Mouse (Mus musculus) forebrain, embryonic 11.5 days (tissue): ENCODE data around the gene Samd14. TPM values are rescaled to one million over a fixed set of nuclear protein-coding genes. Genes with fewer than 3 reads are reported as not detected.
A peak's percentile ranks its signal among the peaks of the same experiment; 100 is the strongest.
"Not testable (repeated sequence)": the region's sequence is repeated elsewhere in the genome, so short reads cannot be mapped to it uniquely, and the experiment has no call there.

Experiments
- ATAC-seq: fragments of 200-750 bp; cut with Nextera tagmentation; replicated peaks from 2 replicates; pipeline ENCODE4 v1.8.0; 2017; ENCODE audit warnings: moderate TSS enrichment; ENCODE audit not compliant: low FRiP score
- DNase-seq: peaks from one replicate; pipeline ENCODE4 v3.0.0-alpha.2; 2017; ENCODE audit warnings: low spot score
- H3K27ac ChIP-seq: fragments of 300-500 bp; sonication (generic); 2 replicates; pipeline ENCODE4 v1.5.1; 2014; ENCODE audit warnings: low read depth, low read length
- H3K27me3 ChIP-seq: fragments of 300-500 bp; sonication (generic); 2 replicates; pipeline ENCODE4 v1.6.1; 2014; ENCODE audit warnings: mild to moderate bottlenecking, low read length, mixed read lengths; ENCODE audit not compliant: control insufficient read depth, insufficient read depth
- H3K36me3 ChIP-seq: fragments of 300-500 bp; sonication (generic); 2 replicates; pipeline ENCODE4 v1.6.1; 2014; ENCODE audit warnings: mild to moderate bottlenecking, low read length, moderate library complexity, mixed read lengths; ENCODE audit not compliant: control insufficient read depth, insufficient read depth
- H3K4me1 ChIP-seq: fragments of 300-500 bp; sonication (generic); replicated peaks from 2 replicates; pipeline ENCODE4 v1.6.1; 2014; ENCODE audit warnings: low read length, mixed read lengths; ENCODE audit not compliant: control insufficient read depth, insufficient read depth
- H3K4me2 ChIP-seq: fragments of 300-500 bp; sonication (generic); 2 replicates; pipeline ENCODE4 v1.6.1; 2014; ENCODE audit warnings: low read depth, mild to moderate bottlenecking, low read length, moderate library complexity, mixed read lengths; ENCODE audit not compliant: severe bottlenecking
- H3K4me3 ChIP-seq: fragments of 300-500 bp; sonication (generic); 2 replicates; pipeline ENCODE4 v1.5.1; 2014; ENCODE audit warnings: low read depth, low read length
- H3K9ac ChIP-seq: fragments of 300-500 bp; sonication (generic); 2 replicates; pipeline ENCODE4 v1.6.1; 2014; ENCODE audit warnings: low read length
- H3K9me3 ChIP-seq: fragments of 300-500 bp; sonication (generic); 2 replicates; pipeline ENCODE4 v1.6.1; 2016; ENCODE audit warnings: low read length, mixed read lengths; ENCODE audit not compliant: control insufficient read depth
- WGBS: fragments of 180-500 bp; shearing (Covaris S2); extraction: QIAGEN DNeasy Blood & Tissue Kit; methylation state at CpG from one replicate; pipeline ENCODE4 v1.1.7; 2014; 5-methylcytosine and 5-hydroxymethylcytosine counted together
- polyA plus RNA-seq: library from polyadenylated mRNA; unstranded; fragments of >200 nt; fragmentation: Nextera tagmentation; extraction: Ambion mirVana; gene quantifications from 2 replicates; pipeline ENCODE4 v1.2.1, GENCODE M21; 2014

The Samd14 gene
- 56.8 and 59.2 TPM in 2 replicates for polyA plus RNA-seq

DNA sequence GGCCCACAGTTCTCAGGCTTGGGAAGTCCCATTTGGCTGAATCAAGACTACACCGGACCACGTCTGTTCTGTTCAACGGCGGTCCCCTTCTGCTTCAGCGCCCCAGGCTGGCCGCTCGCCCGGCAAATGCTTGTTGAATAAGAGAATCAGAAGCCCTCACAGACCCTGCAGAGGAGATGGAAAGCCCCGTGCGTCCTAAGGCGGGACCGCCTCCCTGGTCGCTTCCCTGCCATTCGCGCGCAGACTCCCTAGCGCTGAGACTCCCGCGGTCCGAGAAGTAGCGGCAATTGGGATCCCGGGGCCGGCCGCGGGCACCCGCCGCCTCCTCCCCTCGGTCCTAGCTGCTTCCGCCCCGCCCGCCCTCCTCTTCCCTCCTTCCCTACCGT is at the start of gene Samd14:
Gene Samd14, plus strand, starts transcription at position 251 of the 386 bp plus-strand sequence.
- DNase-seq (peak; percentile 92), ATAC-seq (peak; percentile 79)
- under 1% methylated on average over 31 of the region's 32 CpGs for WGBS
- H3K9me3 ChIP-seq: no peaks in the 10 kb centered on the region
- H3K9ac ChIP-seq: peak within 1 kb of the TSS; percentile 98
- H3K4me1 ChIP-seq: peaks cover 22% of the 10 kb centered on the region
- H3K36me3 ChIP-seq: peaks cover 2% of the 10 kb centered on the region; the same call in 1 of the 2 replicates
- peak within 1 kb of the TSS; percentile 77 for H3K4me2 ChIP-seq
- no peaks in the 10 kb centered on the region for H3K27me3 ChIP-seq
- peak within 1 kb of the TSS; percentile 85 for H3K4me3 ChIP-seq
- H3K27ac ChIP-seq: peak within 1 kb of the TSS; percentile 93

- Histone ChIP-seq H3K27me3 (no peaks in the 10 kb centered on the region), H3K9ac (no peak overlapping the region), H3K9me3 (no peaks in the 10 kb centered on the region), H3K4me2 (no peak overlapping the region), H3K4me1 (no peaks in the 10 kb centered on the region), H3K36me3 (no peaks in the 10 kb centered on the region), H3K27ac (no peak overlapping the region), H3K4me3 (no peak overlapping the region)
- ATAC-seq: no peak
- no peak for DNase-seq
- 79% methylated on average over 5 of the region's 5 CpGs for WGBS
These were observed 47.1 kb upstream of the Samd14 start for GRCm38 (mm10) chr11:94962534-94963101.

DNA sequence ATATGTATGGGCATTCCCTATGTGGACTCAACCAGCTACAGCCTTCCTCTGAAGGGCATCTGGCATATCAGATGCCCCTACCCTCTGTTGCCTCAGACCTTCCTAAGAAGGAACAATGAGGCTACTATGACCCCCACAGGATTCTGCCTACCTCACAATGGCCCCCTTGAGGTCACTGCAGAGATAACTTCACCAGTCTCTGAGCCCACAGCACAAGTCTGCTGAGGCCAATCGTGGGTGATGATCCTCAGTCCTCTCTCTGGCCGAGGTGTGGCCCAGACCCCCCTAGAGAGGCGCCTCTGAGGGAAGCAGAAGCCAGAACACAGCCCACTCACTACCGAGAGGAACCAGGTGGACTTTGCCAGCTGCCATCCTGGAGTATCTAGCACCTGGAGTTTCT is 42.3 kb upstream of the Samd14 start, which contains the start of gene Hils1:
Gene Hils1, plus strand, starts transcription at position 175 of the 400 bp plus-strand sequence.
- Histone ChIP-seq H3K9ac (no peak within 1 kb of the TSS), H3K27me3 (no peaks in the 10 kb centered on the region), H3K4me2 (no peak within 1 kb of the TSS), H3K4me1 (no peaks in the 10 kb centered on the region), H3K36me3 (no peaks in the 10 kb centered on the region), H3K27ac (no peak within 1 kb of the TSS), H3K9me3 (no peaks in the 10 kb centered on the region), H3K4me3 (no peak within 1 kb of the TSS)
- WGBS: 49% methylated on average over 4 of the region's 4 CpGs
- DNase-seq (no peak), ATAC-seq (no peak)

GRCm38 (mm10) chr11:94968187-94968586 is 41.5 kb upstream of the Samd14 start:
- Histone ChIP-seq H3K4me3 (no peak overlapping the region), H3K4me2 (no peak overlapping the region), H3K27me3 (no peaks in the 10 kb centered on the region), H3K27ac (no peak overlapping the region), H3K36me3 (no peaks in the 10 kb centered on the region), H3K4me1 (no peaks in the 10 kb centered on the region), H3K9me3 (no peaks in the 10 kb centered on the region), H3K9ac (no peak overlapping the region)
- WGBS: 76% methylated on average over 7 of the region's 7 CpGs
- ATAC-seq (no peak), DNase-seq (no peak)

DNA sequence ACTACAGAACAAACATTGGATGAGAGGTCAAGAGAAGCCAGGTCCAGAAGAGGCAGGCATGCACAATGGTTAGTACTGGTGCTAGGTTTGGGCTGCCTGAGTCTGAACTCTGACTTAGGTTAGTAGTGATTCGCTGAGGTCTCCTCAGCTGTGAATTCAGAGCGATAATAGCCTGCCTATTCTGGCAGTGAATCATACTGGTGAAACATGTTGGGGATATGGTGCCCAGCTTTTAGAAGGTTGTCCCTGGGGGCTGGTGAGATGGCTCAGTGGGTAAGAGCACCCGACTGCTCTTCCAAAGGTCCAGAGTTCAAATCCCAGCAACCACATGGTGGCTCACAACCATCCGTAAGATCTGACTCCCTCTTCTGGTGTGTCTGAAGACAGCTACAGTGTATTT is 40.0 kb upstream of the Samd14 start:
- not testable (repeated sequence) for H3K4me2 ChIP-seq, H3K27ac ChIP-seq, H3K4me1 ChIP-seq, DNase-seq, H3K27me3 ChIP-seq, H3K36me3 ChIP-seq, H3K4me3 ChIP-seq, H3K9me3 ChIP-seq, ATAC-seq, H3K9ac ChIP-seq
- 91% methylated on average over 4 of the region's 4 CpGs for whole genome bisulfite sequencing

DNA sequence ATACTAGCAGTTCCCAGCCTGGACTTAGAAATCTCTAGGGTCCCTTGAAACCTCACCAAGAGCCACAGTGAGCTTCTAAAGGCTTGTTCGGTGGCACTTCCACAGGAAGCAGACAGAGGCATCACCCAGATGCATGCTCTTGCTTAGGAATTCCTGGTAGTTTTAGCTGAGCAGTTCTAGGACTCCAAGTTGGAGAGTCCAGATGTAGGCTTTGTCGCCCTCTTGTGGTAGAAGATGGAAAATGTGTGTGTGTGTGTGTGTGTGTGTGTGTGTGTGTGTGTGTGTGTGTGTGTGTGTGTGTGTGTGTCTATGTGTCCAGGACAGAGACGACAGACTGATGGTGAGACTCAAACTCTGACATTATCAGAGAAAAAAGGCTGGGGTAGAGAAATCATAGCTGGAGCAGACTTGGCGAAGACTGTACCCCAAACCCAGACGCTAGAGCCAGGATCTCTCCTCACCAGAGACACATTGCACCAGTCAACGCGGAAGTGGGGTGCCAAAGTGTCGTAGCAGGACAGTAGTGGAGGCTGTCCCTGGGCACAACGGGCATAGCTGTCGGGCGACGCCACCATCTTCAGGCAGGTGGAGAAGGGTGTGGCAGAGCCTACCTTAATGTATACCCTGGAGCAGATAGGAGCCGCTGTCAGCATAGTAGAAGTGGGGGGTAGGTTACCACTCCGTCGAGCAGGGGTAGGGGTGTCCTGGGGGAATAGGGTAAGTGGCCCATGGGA is 39.3 kb upstream of the Samd14 start:
- Histone ChIP-seq H3K4me2 (no peak overlapping the region), H3K9me3 (no peaks in the 10 kb centered on the region), H3K4me1 (no peaks in the 10 kb centered on the region), H3K4me3 (no peak overlapping the region), H3K36me3 (no peaks in the 10 kb centered on the region), H3K27ac (no peak overlapping the region), H3K27me3 (no peaks in the 10 kb centered on the region), H3K9ac (no peak overlapping the region)
- DNase-seq: peak; percentile 76
- 0 out of 2 replicates have a peak, but pooled peaks have one; percentile 30 for ATAC-seq
- 65% methylated on average over 15 of the region's 15 CpGs for WGBS

DNA sequence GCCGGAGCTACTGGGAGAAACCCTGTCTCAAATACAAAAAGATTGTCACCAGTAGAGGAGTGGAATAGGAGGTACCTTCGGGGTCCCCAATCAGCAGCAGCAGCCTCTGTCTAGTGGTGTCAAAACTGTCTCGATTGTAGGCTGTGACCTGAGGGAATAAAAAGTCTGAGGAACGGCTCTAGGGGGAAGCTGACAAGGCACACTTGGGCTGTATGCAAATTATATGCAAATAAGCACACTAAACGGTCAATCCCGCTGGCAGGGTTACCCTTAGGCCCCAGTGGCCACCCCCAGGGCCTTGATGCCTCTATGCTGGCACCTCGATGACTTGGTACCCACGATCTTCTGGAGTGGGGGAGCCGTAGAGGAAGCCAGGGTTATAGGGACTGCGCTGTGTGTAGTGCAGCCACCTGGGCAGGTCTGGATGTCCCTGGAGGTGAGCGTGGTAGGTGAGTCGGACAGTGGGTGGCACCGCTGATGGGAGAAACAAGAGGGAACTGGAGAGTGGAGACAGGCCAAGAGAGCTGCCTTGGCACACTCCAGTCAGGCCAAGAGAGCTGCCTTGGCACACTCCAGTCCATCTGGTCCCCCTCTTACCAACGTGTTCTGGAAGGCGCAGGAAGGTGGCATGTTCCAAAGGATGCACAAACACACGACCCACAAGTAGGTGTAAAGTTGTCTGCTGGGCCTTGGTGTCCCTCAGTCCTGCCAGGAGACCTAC is 37.6 kb upstream of the Samd14 start:
- Histone ChIP-seq H3K4me3 (no peak overlapping the region), H3K27me3 (no peaks in the 10 kb centered on the region), H3K4me2 (no peak overlapping the region), H3K9me3 (no peaks in the 10 kb centered on the region), H3K9ac (no peak overlapping the region), H3K4me1 (no peaks in the 10 kb centered on the region), H3K36me3 (no peaks in the 10 kb centered on the region), H3K27ac (no peak overlapping the region)
- ATAC-seq (no peak), DNase-seq (no peak)
- WGBS: 69% methylated on average over 16 of the region's 16 CpGs

DNA sequence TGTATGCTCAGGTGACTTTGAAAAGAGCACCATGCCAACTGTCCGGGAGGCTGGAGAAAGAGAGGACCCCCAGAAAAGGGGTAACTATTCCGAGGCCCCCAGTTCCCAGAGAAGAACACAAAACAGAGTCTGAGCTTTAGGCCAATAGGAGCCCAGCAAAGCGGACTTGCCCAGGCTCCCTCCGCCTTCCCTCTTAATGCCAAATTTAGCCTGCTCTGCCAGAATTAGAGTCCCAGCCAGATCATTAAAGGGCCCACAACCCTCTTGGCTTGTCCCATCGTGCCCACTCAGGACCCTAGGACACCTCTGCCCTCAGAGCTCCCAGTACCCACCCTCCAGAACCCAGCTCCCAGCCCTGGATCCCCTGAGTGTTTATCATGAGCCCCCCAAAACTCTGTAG is 36.8 kb upstream of the Samd14 start:
- Histone ChIP-seq H3K9ac (no peak overlapping the region), H3K4me1 (no peaks in the 10 kb centered on the region), H3K4me3 (no peak overlapping the region), H3K9me3 (no peaks in the 10 kb centered on the region), H3K27me3 (no peaks in the 10 kb centered on the region), H3K36me3 (no peaks in the 10 kb centered on the region), H3K27ac (no peak overlapping the region), H3K4me2 (no peak overlapping the region)
- no peak for DNase-seq
- no peak for ATAC-seq
- 73% methylated on average over 5 of the region's 5 CpGs for WGBS
